Mouse (Mus musculus): ENCODE results near the gene Tmem110.
A peak's percentile ranks its signal among the peaks of the same experiment; 100 is the strongest.

The Tmem110 gene

GRCm38 (mm10) chr14:30867042-30867441, 41.7 kb downstream of the Tmem110 start:
- DNase-seq = peak; percentile 93

DNA sequence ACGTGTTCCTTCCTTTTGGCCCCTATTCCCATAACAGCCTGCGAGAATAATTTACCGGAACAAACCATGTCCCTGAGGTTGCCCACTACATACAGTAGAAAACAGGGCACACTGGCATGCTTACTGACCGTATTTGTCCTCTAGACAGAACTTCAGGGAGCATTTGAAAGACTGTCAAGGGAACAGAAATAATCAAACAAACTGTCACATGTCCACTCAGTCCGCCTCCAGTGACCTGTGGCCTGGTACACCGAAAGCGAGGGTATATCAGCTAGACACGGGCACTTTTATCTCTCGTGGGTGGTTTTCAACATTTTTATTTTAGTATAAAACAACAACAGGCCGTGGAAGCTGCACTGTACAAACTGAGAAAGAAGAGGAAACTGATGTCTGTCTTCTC, 43.4 kb downstream of the Tmem110 start:
- DNase-seq = no peak

DNA sequence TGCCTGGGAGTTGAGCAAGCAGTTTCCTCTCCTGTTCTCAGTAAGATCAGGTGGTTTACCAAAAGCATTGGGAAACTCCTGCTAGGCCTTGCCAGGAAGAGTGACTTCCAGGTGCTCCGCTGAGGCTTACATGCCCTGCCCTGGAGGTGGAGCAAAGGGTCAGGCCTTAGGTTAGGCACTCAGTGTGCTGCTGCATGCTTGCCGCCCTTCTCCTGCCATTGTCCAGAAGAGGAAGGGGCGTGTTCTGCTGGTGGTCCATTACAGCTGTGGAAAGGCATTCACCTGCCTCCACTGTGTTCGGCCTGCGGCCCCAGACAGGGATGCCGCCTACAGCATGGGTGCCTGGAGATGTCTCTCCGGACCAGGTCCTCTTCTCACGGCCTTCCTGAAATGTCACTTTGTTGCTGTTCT, 44.0 kb downstream of the Tmem110 start:
- peak; percentile 63 for DNase-seq

DNA sequence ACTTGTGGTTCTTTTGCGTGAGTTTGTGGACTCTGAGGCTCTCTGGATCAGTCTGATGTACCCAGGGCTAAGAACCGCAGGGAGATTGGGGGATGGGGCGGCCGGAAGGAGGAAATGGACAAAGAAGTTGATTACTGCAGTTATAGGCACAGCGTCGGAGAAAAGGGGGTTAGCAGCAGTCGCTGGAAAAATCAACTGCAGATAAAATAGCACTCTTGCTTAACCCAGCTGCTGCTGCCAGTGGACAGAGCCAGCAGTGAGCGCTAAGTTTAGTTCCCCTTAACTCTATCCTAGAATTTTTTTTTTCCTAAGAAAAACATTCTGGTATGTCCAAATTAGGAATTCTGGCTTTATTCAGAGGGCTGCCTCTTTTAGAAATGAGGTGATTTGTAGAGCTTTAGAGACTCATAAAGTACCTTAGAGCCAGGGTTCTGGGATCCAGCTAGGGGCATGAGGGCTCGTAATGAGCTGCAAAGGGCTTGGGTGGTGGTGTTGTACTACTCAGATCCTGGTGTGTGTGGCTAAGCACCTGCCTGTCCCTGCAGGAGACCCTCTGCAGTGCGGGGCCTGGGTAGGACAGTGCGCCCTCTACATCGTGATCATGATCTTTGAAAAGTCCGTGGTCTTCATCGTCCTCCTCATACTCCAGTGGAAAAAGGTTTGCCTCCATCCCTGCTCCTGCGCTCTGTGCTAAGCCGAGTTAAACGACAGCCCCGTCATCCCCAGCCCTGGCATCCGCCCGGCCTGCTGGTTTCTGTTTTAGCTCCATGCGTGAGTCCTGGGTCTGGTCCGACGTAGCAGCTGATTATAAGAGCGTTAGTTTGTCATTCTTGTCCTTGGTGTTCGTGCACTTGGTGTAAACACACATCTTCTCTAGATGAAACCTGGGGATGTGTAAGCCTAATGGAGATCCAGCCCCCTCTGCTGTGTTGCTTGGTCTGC, 45.1 kb downstream of the Tmem110 start:
- DNase-seq = peak; percentile 72

DNA sequence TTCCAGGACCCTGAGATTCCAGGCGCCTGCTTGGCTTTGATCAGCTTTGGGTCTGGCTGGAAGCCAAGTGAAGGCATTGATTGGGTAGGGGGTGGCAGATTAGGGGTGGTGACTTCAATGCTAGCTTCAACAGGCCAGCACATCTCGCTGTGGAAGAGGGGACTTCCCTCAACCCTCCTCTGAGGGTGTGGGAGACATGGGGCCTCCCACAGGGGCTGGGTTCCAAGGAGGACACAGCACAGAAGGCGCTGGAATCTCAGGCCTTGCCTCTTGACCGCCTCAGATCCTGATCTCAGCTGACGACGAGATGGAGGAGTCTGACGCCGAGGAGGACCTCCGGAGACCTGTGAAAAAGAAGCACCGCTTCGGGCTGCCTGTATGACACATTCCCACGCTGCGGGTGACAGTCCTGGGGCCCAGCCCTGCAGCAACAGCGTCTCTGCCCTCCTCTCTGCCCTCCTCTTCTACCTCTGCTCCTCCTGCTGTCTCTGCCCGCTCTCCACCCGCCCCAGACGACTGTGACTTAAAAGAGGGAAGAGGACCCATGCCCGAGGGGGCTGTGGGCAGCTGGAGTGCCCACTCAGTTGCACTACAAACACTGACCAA, 48.8 kb downstream of the Tmem110 start:
- peak; percentile 74 for DNase-seq

DNA sequence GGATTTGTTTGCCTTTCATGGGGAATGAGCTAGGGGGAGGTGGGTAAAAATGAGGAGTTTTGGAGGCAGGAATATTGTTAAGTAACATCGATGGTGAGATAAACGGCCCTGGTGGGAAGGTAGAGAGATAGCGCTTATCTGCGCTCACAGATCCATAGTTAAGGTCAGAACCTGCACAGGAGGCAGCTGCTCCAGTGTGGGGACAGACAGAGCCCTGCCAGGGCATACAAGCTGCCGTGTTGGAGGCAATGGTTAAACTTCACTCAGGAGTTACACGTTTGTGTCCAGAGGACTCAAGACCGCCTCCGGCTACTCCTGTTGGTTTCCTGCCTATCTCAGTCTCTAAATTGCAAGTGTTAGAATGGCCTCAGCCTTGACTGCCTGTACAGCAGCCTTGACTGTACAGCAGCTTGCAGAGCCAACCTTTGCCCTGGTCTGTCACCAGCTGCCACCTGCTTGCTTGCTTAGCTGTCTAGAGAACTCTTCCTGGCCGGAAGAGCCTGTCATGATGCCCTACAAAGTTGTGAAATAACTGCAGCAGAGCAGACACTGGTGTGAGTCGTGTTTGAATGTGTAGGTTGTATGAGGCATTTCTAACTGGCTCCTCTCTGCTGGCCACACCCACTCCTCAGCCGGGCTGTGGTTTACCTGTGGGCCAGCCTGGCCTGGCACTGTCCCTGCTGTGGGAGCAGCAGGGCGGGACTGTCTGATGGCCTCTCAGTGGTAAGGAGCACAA, 49.9 kb downstream of the Tmem110 start:
- peak; percentile 43 for DNase-seq

DNA sequence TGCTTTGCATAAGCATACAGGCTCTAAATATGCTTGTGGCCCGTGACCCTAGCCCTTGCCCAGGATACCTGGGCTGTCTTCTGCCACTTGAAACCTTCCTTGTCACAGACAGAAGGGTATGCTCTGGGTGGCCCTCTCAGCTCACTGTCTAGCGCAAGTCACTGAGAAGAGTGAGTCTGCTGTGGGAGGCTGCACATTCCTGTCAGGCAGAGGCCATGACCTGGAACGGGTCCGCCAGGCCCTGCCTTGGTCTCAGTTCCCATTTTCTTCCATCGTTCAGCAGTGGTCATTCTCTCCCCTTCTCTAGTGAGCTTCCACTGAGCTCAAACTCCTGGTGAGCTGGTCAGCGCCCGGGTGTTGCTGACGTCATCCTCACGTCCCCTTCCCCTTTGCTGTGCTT, 50.6 kb downstream of the Tmem110 start:
- DNase-seq = peak; percentile 45

DNA sequence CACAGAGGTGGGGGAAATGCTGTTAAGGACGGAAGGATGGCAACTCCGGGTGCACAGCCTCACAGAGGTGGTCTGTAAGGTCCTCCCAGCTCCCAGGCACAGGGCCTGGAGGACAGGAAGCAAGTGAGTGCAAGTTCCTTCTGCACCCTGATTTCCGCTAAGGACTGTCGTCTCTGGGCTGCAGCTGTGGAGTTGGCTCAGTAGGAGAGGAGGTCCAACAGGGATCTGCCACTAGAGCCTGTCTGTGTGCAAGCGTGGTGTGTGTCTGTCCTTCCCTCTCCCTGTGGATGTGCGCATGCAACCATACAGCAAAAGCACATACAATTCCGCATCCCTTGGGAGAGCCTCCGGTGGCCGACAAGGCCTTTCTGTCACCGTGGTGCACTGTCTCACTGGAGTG, 51.1 kb downstream of the Tmem110 start:
- DNase-seq = peak; percentile 34

- DNase-seq = no peak
These were observed 52.4 kb downstream of the Tmem110 start for GRCm38 (mm10) chr14:30877827-30878226.

DNA sequence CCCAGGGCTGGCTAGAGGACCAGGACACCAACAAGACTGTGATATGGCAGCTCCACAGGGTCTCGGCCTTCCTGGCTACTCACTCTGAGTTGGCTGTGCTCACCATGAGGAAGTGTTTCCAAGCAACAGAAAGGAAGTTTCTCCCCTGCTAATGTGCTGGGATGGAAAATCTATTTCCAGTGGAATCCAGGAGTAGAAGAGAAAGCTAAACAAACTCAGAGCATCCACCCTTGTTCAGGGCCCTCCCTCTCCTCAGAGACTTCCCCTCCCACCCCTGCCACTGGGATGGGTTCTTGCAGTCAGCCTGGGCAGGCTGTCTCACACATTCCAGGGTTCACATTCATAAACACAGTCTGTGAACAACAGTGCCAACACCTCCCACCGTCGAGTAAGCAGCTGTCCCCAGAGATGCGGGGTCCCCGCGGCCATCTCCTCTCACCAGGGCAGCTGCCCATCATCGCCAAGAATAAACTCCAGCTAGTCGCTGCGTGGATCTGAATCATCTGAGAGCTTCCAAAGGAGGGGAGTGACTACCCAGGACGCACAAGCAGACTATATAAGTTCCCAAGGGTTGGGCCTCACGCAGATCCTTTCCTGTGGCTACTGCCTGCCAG, 53.7 kb downstream of the Tmem110 start, which contains the start of gene Mustn1:
TSS of gene Mustn1 (plus strand) at position 243 of the 614 bp plus-strand sequence.
- peak; percentile 90 for DNase-seq

DNA sequence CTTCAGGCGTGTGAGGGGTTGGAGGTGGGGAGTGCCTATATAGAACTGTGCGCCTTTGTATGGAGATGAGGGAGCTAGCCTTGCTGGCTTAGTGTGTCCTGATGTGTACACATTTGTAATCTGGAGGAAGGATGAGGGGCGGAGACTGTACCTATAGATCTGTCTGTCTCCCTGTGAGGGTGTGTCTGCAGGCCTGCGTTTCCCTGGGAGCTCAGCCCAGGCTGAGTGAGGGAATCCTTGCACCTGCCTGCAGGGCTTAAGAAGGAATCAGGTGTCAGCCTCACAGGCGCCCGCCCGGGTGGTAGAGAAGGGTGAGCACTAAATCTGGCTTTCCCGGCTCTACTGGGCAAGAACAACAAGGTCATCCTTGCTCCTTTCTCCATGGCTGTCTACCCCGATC, 54.4 kb downstream of the Tmem110 start:
- DNase-seq = no peak

DNA sequence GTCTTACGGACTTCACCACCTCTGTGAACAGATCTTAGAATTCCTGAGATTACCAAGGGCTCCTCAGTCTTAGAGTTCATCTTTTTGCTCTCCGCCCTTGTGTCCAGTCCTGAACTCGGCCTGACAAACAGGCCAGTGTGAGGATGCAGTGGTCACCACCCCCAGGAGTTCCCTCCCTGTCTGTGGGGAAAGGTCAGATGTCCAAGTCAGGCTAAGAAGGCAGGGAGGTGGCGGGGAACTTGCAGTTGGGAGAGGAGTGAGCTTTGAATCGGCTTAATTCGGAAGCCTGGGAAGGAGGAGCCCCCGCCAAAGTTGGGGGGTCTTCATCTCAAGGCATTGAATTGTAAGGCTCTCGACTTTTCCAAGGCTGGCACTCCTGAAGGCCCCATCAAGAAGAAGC, 54.9 kb downstream of the Tmem110 start:
- no peak for DNase-seq

GRCm38 (mm10) chr14:30880811-30881717, 55.7 kb downstream of the Tmem110 start:
- DNase-seq = peak; percentile 88

DNA sequence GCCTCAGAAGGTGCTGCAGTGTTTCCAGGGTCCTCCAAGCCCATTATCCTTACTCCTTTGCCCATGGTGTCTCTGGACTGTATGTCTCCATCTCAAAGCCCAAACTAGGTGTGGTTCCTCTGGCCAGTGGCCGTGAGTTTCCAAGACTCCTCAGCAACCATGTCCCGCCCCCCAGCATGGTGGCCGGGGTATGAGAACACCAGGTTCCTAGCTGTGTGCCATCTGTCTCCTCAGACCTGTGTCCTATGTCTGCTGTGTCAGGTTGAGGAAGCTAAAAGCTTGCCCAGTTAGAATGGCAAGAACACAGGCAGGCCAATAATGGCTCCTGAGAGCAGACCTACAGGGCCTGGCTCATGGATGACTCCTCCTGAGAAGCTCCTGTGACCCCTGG, 56.3 kb downstream of the Tmem110 start:
- DNase-seq = no peak

DNA sequence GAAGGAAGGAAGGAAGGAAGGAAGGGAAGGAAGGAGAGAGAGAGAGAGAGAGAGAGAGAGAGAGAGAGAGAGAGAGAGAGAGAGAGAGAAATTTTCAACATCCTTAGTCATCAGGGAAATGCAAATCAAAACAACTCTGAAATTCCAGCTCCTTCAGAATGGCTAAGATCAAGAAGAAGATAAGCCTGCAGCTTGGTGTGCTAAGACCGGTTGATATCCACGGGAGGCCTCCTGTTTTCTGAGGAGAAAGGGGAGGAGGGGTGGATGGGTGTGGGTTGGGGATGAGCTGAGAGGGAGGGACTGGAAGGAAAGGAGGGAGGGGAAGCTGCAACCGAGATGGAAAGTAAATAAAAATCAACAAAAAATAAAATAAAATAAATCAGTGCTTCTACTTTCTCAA, 59.9 kb downstream of the Tmem110 start:
- DNase-seq = no peak

DNA sequence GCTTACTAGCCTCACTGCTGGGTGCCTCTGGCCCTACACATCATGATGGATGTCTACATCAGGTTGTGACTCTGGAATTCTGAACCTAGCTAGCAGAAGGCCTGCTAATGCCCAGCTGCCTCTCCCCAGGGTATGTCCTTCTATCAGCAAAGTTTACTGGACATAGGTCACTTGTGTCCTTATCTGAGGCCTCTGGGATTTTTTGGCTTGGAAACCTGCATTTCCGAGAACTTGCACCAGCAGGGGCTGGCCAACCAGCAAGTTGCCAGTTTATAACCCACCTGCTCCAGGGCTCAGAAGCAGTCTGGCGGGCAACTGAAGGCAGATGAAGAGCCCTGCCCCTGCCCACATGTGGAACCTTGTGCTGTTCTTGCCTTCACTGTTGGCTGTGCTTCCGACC, 60.8 kb downstream of the Tmem110 start, which contains the start of gene Itih4:
TSS of gene Itih4 (plus strand) at position 273 of the 400 bp plus-strand sequence.
- DNase-seq = no peak

GRCm38 (mm10) chr14:30888271-30888732, 62.9 kb downstream of the Tmem110 start:
- DNase-seq = peak; percentile 91

DNA sequence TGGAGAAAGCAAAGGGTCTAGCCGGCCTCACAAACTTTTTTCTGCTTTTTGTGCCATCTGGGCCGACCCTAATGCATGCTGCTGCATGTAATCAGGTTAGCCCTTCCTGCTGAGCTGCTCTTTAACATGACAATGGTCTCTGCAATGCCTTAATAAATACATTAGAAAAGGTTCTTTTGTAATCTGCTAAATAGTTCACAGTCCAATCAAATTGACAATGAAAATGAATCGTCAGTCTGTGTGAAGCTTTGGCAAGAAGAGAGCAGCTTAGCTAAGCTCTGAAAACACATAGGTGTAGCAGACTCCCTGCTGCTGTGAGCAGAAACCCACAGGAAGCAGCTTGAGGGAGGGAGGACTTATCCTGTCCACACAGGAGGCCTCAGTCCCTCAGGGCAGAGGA, 74.6 kb downstream of the Tmem110 start:
- DNase-seq = no peak

DNA sequence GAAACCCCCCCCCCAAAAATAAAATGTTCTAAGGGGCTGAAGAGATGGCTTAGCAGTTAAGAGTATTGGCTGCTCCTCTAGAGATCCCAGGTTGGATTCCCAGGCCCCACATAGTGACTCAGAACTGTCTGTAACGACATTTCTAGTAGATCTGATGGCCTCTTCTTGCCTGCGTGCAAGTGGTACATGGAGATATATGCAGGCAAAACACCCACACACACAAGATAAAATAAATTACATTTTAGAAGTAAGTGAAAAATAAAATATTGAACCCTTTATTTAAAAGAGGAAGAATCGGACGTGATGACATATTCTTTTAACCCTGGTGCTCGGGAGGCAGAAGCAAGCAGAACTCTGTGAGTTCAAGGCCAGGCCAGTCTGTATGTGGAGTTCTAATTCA, 77.2 kb downstream of the Tmem110 start:
- DNase-seq = no peak

DNA sequence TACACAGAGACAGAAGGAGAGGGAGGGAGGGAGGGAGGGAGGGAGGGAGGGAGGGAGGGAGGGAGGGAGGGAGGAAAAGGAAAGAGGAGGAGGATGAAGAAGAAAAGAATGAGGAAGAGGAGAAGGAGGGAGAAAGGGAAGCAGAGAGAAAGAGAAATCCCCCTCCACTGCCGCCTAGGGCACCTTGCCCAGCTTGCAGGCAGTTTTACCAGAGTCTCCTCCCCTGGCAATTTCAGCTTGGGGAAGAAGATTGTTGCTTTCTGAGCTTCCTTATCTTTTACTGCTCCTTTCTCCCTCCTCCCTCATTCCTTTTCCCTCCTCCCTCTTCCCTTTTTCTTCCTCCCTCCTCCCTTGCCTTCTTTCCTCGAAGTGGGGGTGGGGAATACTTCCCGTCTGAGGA, 77.6 kb downstream of the Tmem110 start:
- no peak for DNase-seq

DNA sequence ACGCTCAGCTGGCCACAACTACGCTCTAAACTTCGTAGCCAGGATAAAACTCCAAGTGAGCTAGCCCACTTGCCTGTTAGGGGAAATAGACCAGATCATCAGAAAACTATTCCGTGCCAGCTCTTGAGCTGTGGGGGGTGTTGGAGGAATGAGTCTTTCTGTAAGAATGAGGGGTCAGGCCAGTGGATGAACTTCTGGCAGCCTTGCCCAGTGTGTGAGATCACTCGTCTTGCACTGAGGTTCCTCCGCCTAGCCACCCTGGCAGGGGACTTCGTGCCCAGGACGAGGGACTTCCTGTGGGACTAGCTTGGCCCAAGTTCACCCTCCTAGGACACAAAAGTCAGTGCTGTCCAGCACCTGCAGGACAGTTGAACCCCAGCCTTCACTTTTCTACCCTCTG, 78.9 kb downstream of the Tmem110 start:
- DNase-seq = peak; percentile 70

DNA sequence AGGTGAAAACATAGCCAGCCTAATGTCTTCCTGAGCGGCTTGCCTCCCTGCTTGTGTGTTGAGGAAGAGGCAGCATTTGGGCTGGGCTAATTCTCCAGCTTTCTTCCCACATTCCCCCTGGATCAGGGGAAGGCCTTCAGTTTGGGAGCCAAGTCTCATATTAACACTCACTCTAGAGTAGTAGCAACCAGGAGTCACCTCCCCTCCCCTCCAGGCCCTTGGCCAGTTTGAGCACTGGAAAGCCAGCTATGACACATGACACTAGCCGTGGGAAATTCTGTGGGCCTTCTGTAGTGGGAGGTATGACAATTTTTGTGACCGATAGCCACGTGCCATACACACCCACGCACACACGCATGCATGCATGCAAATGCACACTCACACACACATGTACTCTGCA, 80.6 kb downstream of the Tmem110 start:
- peak; percentile 82 for DNase-seq
